Mouse (Mus musculus): ENCODE measurements at regions not wholly inside any gene's neighbourhood (a gene's known extent, or its start where the extent isn't known, plus 50 kb on each side); places are given as distances from the start of the nearest gene placed in this dataset.

DNA sequence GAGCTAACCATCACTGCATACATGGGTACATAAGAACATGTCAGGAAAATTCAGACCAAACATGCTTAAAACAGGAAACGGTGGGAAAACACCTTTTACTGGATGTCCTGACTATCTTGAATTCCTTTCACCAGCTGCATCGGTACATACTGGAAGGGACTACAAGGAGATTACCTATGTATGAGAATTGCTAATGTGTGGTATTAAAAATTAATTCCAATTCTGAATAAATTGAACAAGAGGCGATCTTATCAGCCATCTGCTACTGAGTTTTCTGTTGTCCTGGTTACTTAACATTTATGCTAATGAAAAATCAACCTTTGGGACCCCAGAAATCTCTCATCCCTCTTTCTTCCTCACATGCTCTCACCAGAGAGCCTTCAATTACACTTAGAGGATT is 178.0 kb downstream of the Nsun3 start:
- no peak for TF ChIP-seq CTCF (IDR thresholded peaks at IDR 0.05; ENCODE audit: low read depth)
- no peak for TF ChIP-seq EP300 (IDR thresholded peaks at IDR 0.05; ENCODE audit: low read depth)

All from liver, postnatal 0 days (tissue).